Mouse (Mus musculus) hindbrain, postnatal 0 days (tissue): ENCODE results near the gene Dolk. TPM values are rescaled to one million over a fixed set of nuclear protein-coding genes. Genes with fewer than 3 reads are reported as not detected.

Experiments
- ATAC-seq: fragments of 200-750 bp; cut with Nextera tagmentation; 2 replicates; pipeline ENCODE4 v1.8.0; 2017; ENCODE audit warnings: mild to moderate bottlenecking, moderate TSS enrichment, moderate library complexity
- DNase-seq: peaks from one replicate; pipeline ENCODE4 v3.0.0-alpha.2; 2015; ENCODE audit warnings: low spot score
- H3K27ac ChIP-seq: fragments of 300-500 bp; sonication (generic); 2 replicates; pipeline ENCODE4 v1.5.1; 2014; ENCODE audit warnings: mild to moderate bottlenecking
- H3K27me3 ChIP-seq: fragments of 300-500 bp; sonication (generic); 2 replicates; pipeline ENCODE4 v1.6.1; 2014; ENCODE audit warnings: low read length, mixed read lengths; ENCODE audit not compliant: insufficient read depth
- H3K36me3 ChIP-seq: fragments of 300-500 bp; sonication (generic); 2 replicates; pipeline ENCODE4 v1.6.1; 2014; ENCODE audit warnings: low read length, mixed read lengths; ENCODE audit not compliant: insufficient read depth
- H3K4me1 ChIP-seq: fragments of 300-500 bp; sonication (generic); 2 replicates; pipeline ENCODE4 v1.6.1; 2014; ENCODE audit warnings: antibody characterized with exemption, low read length, mixed read lengths; ENCODE audit not compliant: insufficient read depth
- H3K4me2 ChIP-seq: fragments of 300-500 bp; sonication (generic); 2 replicates; pipeline ENCODE4 v1.6.1; 2014; ENCODE audit warnings: low read depth, mild to moderate bottlenecking, low read length, moderate library complexity, mixed read lengths
- H3K4me3 ChIP-seq: fragments of 300-500 bp; sonication (generic); 2 replicates; pipeline ENCODE4 v1.5.1; 2014; ENCODE audit warnings: low read length
- H3K9ac ChIP-seq: fragments of 300-500 bp; sonication (generic); replicated peaks from 2 replicates; pipeline ENCODE4 v1.6.1; 2014; ENCODE audit warnings: mild to moderate bottlenecking, low read length, moderate library complexity, mixed read lengths
- H3K9me3 ChIP-seq: fragments of 300-500 bp; sonication (generic); 2 replicates; pipeline ENCODE4 v1.6.1; 2016; ENCODE audit warnings: low read length, mixed read lengths
- CTCF ChIP-seq: IDR thresholded peaks from 2 replicates; pipeline ENCODE4 v1.5.1; 2016; ENCODE audit warnings: antibody characterized with exemption, control low read depth, low read depth
- WGBS: fragments of 180-500 bp; shearing (Covaris S2); extraction: QIAGEN DNeasy Blood & Tissue Kit; methylation state at CpG from one replicate; pipeline ENCODE4 v1.1.7; 2014; 5-methylcytosine and 5-hydroxymethylcytosine counted together
- polyA plus RNA-seq: library from polyadenylated mRNA; unstranded; fragments of >200 nt; fragmentation: Nextera tagmentation; extraction: Ambion mirVana; gene quantifications from 2 replicates; pipeline ENCODE4 v1.2.1, GENCODE M21; 2015
- total RNA-seq: library from RNA; depleted of rRNA; stranded (reverse); fragments of >200 nt; gene quantifications from 2 replicates; pipeline ENCODE4 v1.2.3, GENCODE M21; 2014; rRNA removed

The Dolk gene
- total and polyA plus RNA-seq, 2 experiments from 2014 or later = 42.1 to 50.4 TPM

GRCm38 (mm10) chr2:30237199-30237880 lies 48.8 kb downstream of the Dolk start, which contains the start of gene Lrrc8a:
TSS of gene Lrrc8a (plus strand) at chr2:30237715.
- H3K27ac ChIP-seq = peak within 1 kb of the TSS; percentile 93
- TF ChIP-seq CTCF = peak; percentile 49
- peak; percentile 97 for ATAC-seq
- peak within 1 kb of the TSS; percentile 91 for H3K4me3 ChIP-seq
- H3K4me1 ChIP-seq = peaks cover 13% of the 10 kb centered on the region
- peak; percentile 99 for DNase-seq
- peak within 1 kb of the TSS; percentile 76 for H3K4me2 ChIP-seq
- peaks cover 13% of the 10 kb centered on the region for H3K36me3 ChIP-seq
- H3K9me3 ChIP-seq = no peaks in the 10 kb centered on the region
- H3K9ac ChIP-seq = peak within 1 kb of the TSS; percentile 95
- 0% methylated on average over 61 of the region's 67 CpGs for WGBS
- no peaks in the 10 kb centered on the region for H3K27me3 ChIP-seq

- peak; percentile 13 for DNase-seq
- Histone ChIP-seq H3K4me3 (peak overlapping the region; percentile 91), H3K27me3 (no peaks in the 10 kb centered on the region), H3K36me3 (peaks cover 13% of the 10 kb centered on the region), H3K9ac (peak overlapping the region; percentile 95), H3K4me1 (peaks cover 13% of the 10 kb centered on the region), H3K27ac (peak overlapping the region; percentile 93), H3K4me2 (peak overlapping the region; percentile 69), H3K9me3 (no peaks in the 10 kb centered on the region)
- 3% methylated on average over 18 of the region's 18 CpGs for WGBS
- TF ChIP-seq CTCF = no peak
- ATAC-seq = no peak
Measured at GRCm38 (mm10) chr2:30236426-30237198, 49.5 kb downstream of the Dolk start.

- 84% methylated on average over 5 of the region's 5 CpGs for WGBS
- Histone ChIP-seq H3K27ac (no peak overlapping the region), H3K4me3 (no peak overlapping the region), H3K4me2 (no peak overlapping the region), H3K36me3 (peaks cover 6% of the 10 kb centered on the region), H3K4me1 (peaks cover 13% of the 10 kb centered on the region), H3K9ac (no peak overlapping the region), H3K9me3 (no peaks in the 10 kb centered on the region), H3K27me3 (no peaks in the 10 kb centered on the region)
- TF ChIP-seq CTCF = no peak
- DNase-seq (no peak), ATAC-seq (no peak)
Measured at GRCm38 (mm10) chr2:30235593-30235992, 50.5 kb downstream of the Dolk start.

Other genes starting within 250 kb of the Dolk start
- 87.4 and 87.7 TPM in 2 replicates for gene Wdr34, start 237.5 kb downstream of the Dolk start, total RNA-seq
- gene Wdr34, start 237.5 kb downstream of the Dolk start, polyA plus RNA-seq = 64.5 and 66.5 TPM in 2 replicates
- 149 and 188 TPM in 2 replicates for gene Set, start 229.0 kb downstream of the Dolk start, total RNA-seq
- 332 and 334 TPM in 2 replicates for gene Set, start 229.0 kb downstream of the Dolk start, polyA plus RNA-seq
- 1.2 and 4.5 TPM in 2 replicates for gene Pkn3, start 208.7 kb downstream of the Dolk start, total RNA-seq
- 0.99 and 1.0 TPM in 2 replicates for gene Pkn3, start 208.7 kb downstream of the Dolk start, polyA plus RNA-seq
- 25.4 and 35.0 TPM in 2 replicates for gene Zdhhc12, start 192.7 kb downstream of the Dolk start, total RNA-seq
- gene Zdhhc12, start 192.7 kb downstream of the Dolk start, polyA plus RNA-seq = 30.2 and 32.2 TPM in 2 replicates
- gene Zer1, start 161.7 kb downstream of the Dolk start, total RNA-seq = 77.6 and 99.2 TPM in 2 replicates
- 14.0 and 14.6 TPM in 2 replicates for gene Zer1, start 161.7 kb downstream of the Dolk start, polyA plus RNA-seq
- 106 and 109 TPM in 2 replicates for gene Tbc1d13, start 152.6 kb downstream of the Dolk start, total RNA-seq
- 9.4 and 10.8 TPM in 2 replicates for gene Tbc1d13, start 152.6 kb downstream of the Dolk start, polyA plus RNA-seq
- gene Endog, start 114.8 kb downstream of the Dolk start, total RNA-seq = 63.7 and 64.1 TPM in 2 replicates
- 42.2 and 42.7 TPM in 2 replicates for gene Endog, start 114.8 kb downstream of the Dolk start, polyA plus RNA-seq
- 32.6 and 48.2 TPM in 2 replicates for gene Spout1, start 107.9 kb downstream of the Dolk start, total RNA-seq
- gene Spout1, start 107.9 kb downstream of the Dolk start, polyA plus RNA-seq = 52.6 and 56.1 TPM in 2 replicates
- gene Kyat1, start 80.5 kb downstream of the Dolk start, total RNA-seq = 23.9 and 34.3 TPM in 2 replicates
- gene Kyat1, start 80.5 kb downstream of the Dolk start, polyA plus RNA-seq = 17.0 and 17.9 TPM in 2 replicates
- gene Lrrc8a, start 48.6 kb downstream of the Dolk start, total RNA-seq = 66.2 and 68.4 TPM in 2 replicates
- gene Lrrc8a, start 48.6 kb downstream of the Dolk start, polyA plus RNA-seq = 59.7 and 61.9 TPM in 2 replicates
- 6.8 and 15.1 TPM in 2 replicates for gene Gm28035, start 45.8 kb downstream of the Dolk start, total RNA-seq
- 0.25 and 0.31 TPM in 2 replicates for gene Gm28035, start 45.8 kb downstream of the Dolk start, polyA plus RNA-seq
- gene Phyhd1, start 20.1 kb downstream of the Dolk start, total RNA-seq = 5.6 and 8.9 TPM in 2 replicates
- gene Phyhd1, start 20.1 kb downstream of the Dolk start, polyA plus RNA-seq = 6.2 and 7.4 TPM in 2 replicates
- not detected in 2 replicates for gene Gm28038, start 5.3 kb downstream of the Dolk start, total RNA-seq
- not detected in 2 replicates for gene Gm28038, start 5.3 kb downstream of the Dolk start, polyA plus RNA-seq
- 32.6 and 51.0 TPM in 2 replicates for gene Nup188, start 63 bp upstream of the Dolk start, total RNA-seq
- gene Nup188, start 63 bp upstream of the Dolk start, polyA plus RNA-seq = 11.9 and 12.6 TPM in 2 replicates
- 397 and 410 TPM in 2 replicates for gene Sh3glb2, start 73.0 kb upstream of the Dolk start, total RNA-seq
- gene Sh3glb2, start 73.0 kb upstream of the Dolk start, polyA plus RNA-seq = 171 and 180 TPM in 2 replicates
- gene Miga2, start 77.9 kb upstream of the Dolk start, total RNA-seq = 67.6 and 79.9 TPM in 2 replicates
- 34.4 and 35.3 TPM in 2 replicates for gene Miga2, start 77.9 kb upstream of the Dolk start, polyA plus RNA-seq
- 119 and 122 TPM in 2 replicates for gene Dolpp1, start 105.9 kb upstream of the Dolk start, total RNA-seq
- gene Dolpp1, start 105.9 kb upstream of the Dolk start, polyA plus RNA-seq = 48.2 and 49.4 TPM in 2 replicates
- gene Crat, start 129.5 kb upstream of the Dolk start, total RNA-seq = 49.3 and 51.5 TPM in 2 replicates
- 26.0 and 27.6 TPM in 2 replicates for gene Crat, start 129.5 kb upstream of the Dolk start, polyA plus RNA-seq
- 140 and 156 TPM in 2 replicates for gene Ptpa, start 129.7 kb upstream of the Dolk start, total RNA-seq
- gene Ptpa, start 129.7 kb upstream of the Dolk start, polyA plus RNA-seq = 133 and 138 TPM in 2 replicates
- gene Ier5l, start 187.9 kb upstream of the Dolk start, total RNA-seq = 26.5 and 30.2 TPM in 2 replicates
- gene Ier5l, start 187.9 kb upstream of the Dolk start, polyA plus RNA-seq = 2.4 and 2.8 TPM in 2 replicates